Mouse (Mus musculus) E14TG2a.4 (cell line): ENCODE data around the gene Ssh3.

Experiments
- H3K27me3 ChIP-seq: 2 replicates; pipeline ENCODE4 v1.6.1; 2014; ENCODE audit warnings: low read length, control low read depth; ENCODE audit not compliant: insufficient read depth
- H3K36me3 ChIP-seq: 2 replicates; pipeline ENCODE4 v1.6.1; 2014; ENCODE audit warnings: low read length, control low read depth; ENCODE audit not compliant: insufficient read depth
- H3K4me1 ChIP-seq: replicated peaks from 2 replicates; pipeline ENCODE4 v1.6.1; 2014; ENCODE audit warnings: low read depth, low read length, control low read depth
- H3K4me3 ChIP-seq: replicated peaks from 2 replicates; pipeline ENCODE4 v1.5.1; 2014; ENCODE audit warnings: mild to moderate bottlenecking, low read length
- H3K9me3 ChIP-seq: 2 replicates; pipeline ENCODE4 v1.6.1; 2014; ENCODE audit warnings: low read length, control low read depth
- CTCF ChIP-seq: conservative IDR thresholded peaks from 2 replicates; pipeline ENCODE4 v1.5.1; 2014; ENCODE audit warnings: low read length
- NANOG ChIP-seq: IDR thresholded peaks from 2 replicates; pipeline ENCODE4 v1.6.1; 2014; ENCODE audit warnings: borderline replicate concordance, low read length, mixed read lengths
- POU5F1 ChIP-seq: IDR thresholded peaks from 2 replicates; pipeline ENCODE4 v1.6.1; 2014; ENCODE audit warnings: low read length, borderline replicate concordance

The Ssh3 gene

GRCm38 (mm10) chr19:4282898-4283553 lies 14.0 kb upstream of the Ssh3 start, which contains the start of gene Ankrd13d:
Gene Ankrd13d, minus strand, starts transcription at chr19:4283137.
- Histone ChIP-seq H3K27me3 (peaks cover 15% of the 10 kb centered on the region), H3K4me3 (peak within 1 kb of the TSS; percentile 83), H3K4me1 (peaks cover 57% of the 10 kb centered on the region), H3K36me3 (peaks cover 37% of the 10 kb centered on the region), H3K9me3 (no peaks in the 10 kb centered on the region)
- TF ChIP-seq POU5F1 (no peak), CTCF (peak; percentile 72)

- Histone ChIP-seq H3K36me3 (peaks cover 11% of the 10 kb centered on the region), H3K27me3 (peaks cover 15% of the 10 kb centered on the region), H3K4me3 (no peak overlapping the region), H3K9me3 (no peaks in the 10 kb centered on the region), H3K4me1 (peaks cover 32% of the 10 kb centered on the region)
- TF ChIP-seq CTCF (no peak), NANOG (no peak), POU5F1 (no peak)
Observed at GRCm38 (mm10) chr19:4280425-4280824, 11.4 kb upstream of the Ssh3 start.

- TF ChIP-seq CTCF (peak; percentile 82), NANOG (no peak)
Observed at GRCm38 (mm10) chr19:4279487-4279886, 10.5 kb upstream of the Ssh3 start.

GRCm38 (mm10) chr19:4270972-4271371 lies 2.0 kb upstream of the Ssh3 start:
- peaks cover 22% of the 10 kb centered on the region for H3K4me1 ChIP-seq
- no peak overlapping the region for H3K4me3 ChIP-seq
- no peak for TF ChIP-seq CTCF
- peaks cover 12% of the 10 kb centered on the region for H3K36me3 ChIP-seq
- no peaks in the 10 kb centered on the region for H3K9me3 ChIP-seq
- peaks cover 38% of the 10 kb centered on the region for H3K27me3 ChIP-seq

More at GRCm38 (mm10) chr19:4279487-4279886, 10.5 kb upstream of the Ssh3 start:
- H3K27me3 ChIP-seq: peaks cover 15% of the 10 kb centered on the region
- no peaks in the 10 kb centered on the region for H3K9me3 ChIP-seq
- H3K4me1 ChIP-seq: peaks cover 24% of the 10 kb centered on the region
- 0 out of 2 replicates have a peak, but pooled peaks cover 8% of the 10 kb centered on the region for H3K36me3 ChIP-seq
- H3K4me3 ChIP-seq: no peak overlapping the region

- TF ChIP-seq NANOG: no peak
- TF ChIP-seq CTCF: no peak
- no peak for TF ChIP-seq POU5F1
- H3K36me3 ChIP-seq: peaks cover 12% of the 10 kb centered on the region
- H3K4me1 ChIP-seq: peaks cover 22% of the 10 kb centered on the region
- peaks cover 43% of the 10 kb centered on the region for H3K27me3 ChIP-seq
- H3K4me3 ChIP-seq: no peak overlapping the region
- H3K9me3 ChIP-seq: no peaks in the 10 kb centered on the region
Observed at GRCm38 (mm10) chr19:4270187-4270586, 1.2 kb upstream of the Ssh3 start.

- no peak for TF ChIP-seq CTCF
- no peak for TF ChIP-seq NANOG
- no peak for TF ChIP-seq POU5F1
- Histone ChIP-seq H3K36me3 (peaks cover 8% of the 10 kb centered on the region), H3K9me3 (no peaks in the 10 kb centered on the region), H3K4me1 (peaks cover 35% of the 10 kb centered on the region), H3K4me3 (0 out of 2 replicates have a peak overlapping the region, but pooled peaks have one; percentile 13), H3K27me3 (peaks cover 66% of the 10 kb centered on the region)
Observed at GRCm38 (mm10) chr19:4265956-4266355, 3.0 kb downstream of the Ssh3 start.

- H3K9me3 ChIP-seq: no peaks in the 10 kb centered on the region
- H3K27me3 ChIP-seq: peaks cover 53% of the 10 kb centered on the region
- H3K4me1 ChIP-seq: peaks cover 31% of the 10 kb centered on the region
- TF ChIP-seq CTCF: no peak
- TF ChIP-seq NANOG: no peak
- TF ChIP-seq POU5F1: no peak
- H3K36me3 ChIP-seq: no peaks in the 10 kb centered on the region
- H3K4me3 ChIP-seq: peak overlapping the region; percentile 60
Observed at GRCm38 (mm10) chr19:4264171-4264780, 4.7 kb downstream of the Ssh3 start.

GRCm38 (mm10) chr19:4263702-4264101 lies 5.3 kb downstream of the Ssh3 start:
- no peak for TF ChIP-seq POU5F1
- TF ChIP-seq CTCF: no peak
- no peak for TF ChIP-seq NANOG
- Histone ChIP-seq H3K9me3 (no peaks in the 10 kb centered on the region), H3K4me1 (peaks cover 26% of the 10 kb centered on the region), H3K36me3 (no peaks in the 10 kb centered on the region), H3K27me3 (peaks cover 48% of the 10 kb centered on the region), H3K4me3 (peak overlapping the region; percentile 60)
